Mouse (Mus musculus) heart, embryonic 15.5 days (tissue): ENCODE data around the gene Gtf3c2. TPM values are rescaled to one million over a fixed set of nuclear protein-coding genes. Genes with fewer than 3 reads are reported as not detected.

Experiments used
- ATAC-seq: fragments of 200-750 bp; cut with Nextera tagmentation; replicated peaks from 2 replicates; pipeline ENCODE4 v1.8.0; 2017; ENCODE audit warnings: low read depth, moderate TSS enrichment; ENCODE audit not compliant: insufficient number of reproducible peaks, insufficient read depth, low FRiP score
- H3K27ac ChIP-seq: fragments of 300-500 bp; sonication (generic); 2 replicates; pipeline ENCODE4 v1.5.1; 2015; ENCODE audit warnings: mild to moderate bottlenecking, inconsistent platforms
- H3K27me3 ChIP-seq: fragments of 300-500 bp; sonication (generic); 2 replicates; pipeline ENCODE4 v1.6.1; 2015; ENCODE audit warnings: inconsistent platforms
- H3K36me3 ChIP-seq: fragments of 300-500 bp; sonication (generic); 2 replicates; pipeline ENCODE4 v1.6.1; 2015; ENCODE audit warnings: mild to moderate bottlenecking, inconsistent platforms
- H3K4me1 ChIP-seq: fragments of 300-500 bp; sonication (generic); replicated peaks from 2 replicates; pipeline ENCODE4 v1.6.1; 2015; ENCODE audit warnings: inconsistent platforms
- H3K4me2 ChIP-seq: fragments of 300-500 bp; sonication (generic); 2 replicates; pipeline ENCODE4 v1.6.1; 2015; ENCODE audit warnings: inconsistent platforms, mild to moderate bottlenecking, moderate library complexity
- H3K4me3 ChIP-seq: fragments of 300-500 bp; sonication (generic); 2 replicates; pipeline ENCODE4 v1.5.1; 2015; ENCODE audit warnings: mild to moderate bottlenecking, inconsistent platforms
- H3K9ac ChIP-seq: fragments of 300-500 bp; sonication (generic); 2 replicates; pipeline ENCODE4 v1.6.1; 2015; ENCODE audit warnings: mild to moderate bottlenecking, inconsistent platforms
- H3K9me3 ChIP-seq: fragments of 300-500 bp; sonication (generic); replicated peaks from 2 replicates; pipeline ENCODE4 v1.6.1; 2016; ENCODE audit warnings: inconsistent platforms
- WGBS: fragments of 180-500 bp; shearing (Covaris S2); methylation state at CpG from one replicate; pipeline ENCODE4 v1.1.7; 2015; ENCODE audit warnings: mixed read lengths; 5-methylcytosine and 5-hydroxymethylcytosine counted together
- polyA plus RNA-seq: library from polyadenylated mRNA; unstranded; fragments of >200 nt; fragmentation: Nextera tagmentation; extraction: Ambion mirVana; gene quantifications from 2 replicates; pipeline ENCODE4 v1.2.1, GENCODE M21; 2015

The Gtf3c2 gene
- polyA plus RNA-seq, 1 experiment from 2014 or later: 37.2 TPM

DNA sequence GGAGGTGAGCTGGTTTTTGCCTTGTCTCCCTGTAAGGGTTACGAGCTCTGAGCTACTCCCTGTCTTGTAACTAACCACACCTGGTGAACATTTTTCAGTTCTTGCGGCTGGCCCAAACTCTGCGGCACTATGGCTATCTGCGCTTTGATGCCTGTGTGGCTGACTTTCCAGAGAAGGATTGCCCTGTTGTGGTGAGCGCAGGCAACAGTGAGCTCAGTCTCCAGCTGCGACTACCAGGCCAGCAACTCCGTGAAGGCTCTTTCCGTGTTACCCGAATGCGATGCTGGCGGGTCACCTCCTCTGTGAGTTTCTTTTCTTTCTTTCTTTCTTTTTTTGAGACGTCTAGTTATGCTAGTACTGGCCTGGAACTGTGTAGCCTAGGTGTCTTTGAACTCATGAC, 17.1 kb upstream of the Gtf3c2 start:
- no peak overlapping the region for H3K4me3 ChIP-seq
- H3K9ac ChIP-seq: no peak overlapping the region
- no peak for ATAC-seq
- no peak overlapping the region for H3K27ac ChIP-seq
- H3K4me2 ChIP-seq: no peak overlapping the region
- no peaks in the 10 kb centered on the region for H3K27me3 ChIP-seq
- peaks cover 32% of the 10 kb centered on the region for H3K4me1 ChIP-seq
- H3K9me3 ChIP-seq: no peaks in the 10 kb centered on the region; the same call in 1 of the 2 replicates
- WGBS: 93% methylated on average over 12 of the region's 12 CpGs
- H3K36me3 ChIP-seq: peaks cover 62% of the 10 kb centered on the region

DNA sequence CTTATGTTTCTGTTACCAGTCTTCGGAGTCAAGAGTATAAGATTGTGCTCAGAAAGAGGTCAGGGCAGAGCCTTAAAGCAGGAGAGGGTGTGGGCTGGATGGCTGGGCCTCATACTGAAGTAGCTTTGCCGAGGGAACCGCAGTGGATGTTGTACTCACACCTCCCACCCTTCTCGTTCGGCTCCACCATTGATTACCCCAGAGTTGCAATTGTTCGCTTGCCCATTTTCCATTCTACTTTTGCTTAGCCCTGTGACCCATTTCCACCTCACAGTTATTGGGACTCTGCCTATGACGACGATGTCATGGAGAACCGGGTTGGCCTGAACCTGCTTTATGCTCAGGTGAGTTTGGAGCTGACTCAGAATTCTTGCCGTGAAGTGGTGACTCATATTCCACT, 16.3 kb upstream of the Gtf3c2 start:
- no peaks in the 10 kb centered on the region; the same call in 1 of the 2 replicates for H3K9me3 ChIP-seq
- H3K4me1 ChIP-seq: peaks cover 38% of the 10 kb centered on the region
- no peak overlapping the region for H3K4me2 ChIP-seq
- H3K9ac ChIP-seq: no peak overlapping the region
- WGBS: 90% methylated on average over 10 of the region's 10 CpGs
- no peaks in the 10 kb centered on the region for H3K27me3 ChIP-seq
- no peak for ATAC-seq
- H3K36me3 ChIP-seq: peaks cover 64% of the 10 kb centered on the region
- H3K4me3 ChIP-seq: no peak overlapping the region
- H3K27ac ChIP-seq: no peak overlapping the region

DNA sequence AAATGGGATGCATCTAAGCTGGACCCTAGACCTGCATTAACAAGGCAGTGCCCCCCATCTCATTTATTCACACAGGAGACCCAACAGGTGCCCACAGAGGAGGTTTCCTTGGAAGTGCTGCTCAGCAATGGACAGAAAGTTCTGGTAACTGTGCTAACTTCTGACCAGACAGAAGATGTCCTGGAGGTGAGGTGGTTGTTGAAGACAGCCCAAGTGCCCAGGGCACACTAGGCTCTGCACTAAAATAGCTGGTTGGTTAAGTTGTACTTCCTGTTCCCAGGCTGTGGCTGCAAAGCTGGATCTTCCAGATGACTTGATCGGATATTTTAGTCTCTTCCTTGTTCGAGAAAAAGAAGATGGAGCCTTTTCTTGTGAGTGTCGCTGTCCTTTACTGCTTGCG, 15.7 kb upstream of the Gtf3c2 start:
- Histone ChIP-seq H3K27ac (no peak overlapping the region), H3K9ac (no peak overlapping the region), H3K36me3 (peaks cover 70% of the 10 kb centered on the region), H3K4me3 (no peak overlapping the region), H3K4me2 (no peak overlapping the region), H3K9me3 (no peaks in the 10 kb centered on the region; the same call in 1 of the 2 replicates), H3K4me1 (peaks cover 35% of the 10 kb centered on the region), H3K27me3 (no peaks in the 10 kb centered on the region)
- WGBS: 82% methylated on average over 4 of the region's 4 CpGs
- ATAC-seq: no peak

DNA sequence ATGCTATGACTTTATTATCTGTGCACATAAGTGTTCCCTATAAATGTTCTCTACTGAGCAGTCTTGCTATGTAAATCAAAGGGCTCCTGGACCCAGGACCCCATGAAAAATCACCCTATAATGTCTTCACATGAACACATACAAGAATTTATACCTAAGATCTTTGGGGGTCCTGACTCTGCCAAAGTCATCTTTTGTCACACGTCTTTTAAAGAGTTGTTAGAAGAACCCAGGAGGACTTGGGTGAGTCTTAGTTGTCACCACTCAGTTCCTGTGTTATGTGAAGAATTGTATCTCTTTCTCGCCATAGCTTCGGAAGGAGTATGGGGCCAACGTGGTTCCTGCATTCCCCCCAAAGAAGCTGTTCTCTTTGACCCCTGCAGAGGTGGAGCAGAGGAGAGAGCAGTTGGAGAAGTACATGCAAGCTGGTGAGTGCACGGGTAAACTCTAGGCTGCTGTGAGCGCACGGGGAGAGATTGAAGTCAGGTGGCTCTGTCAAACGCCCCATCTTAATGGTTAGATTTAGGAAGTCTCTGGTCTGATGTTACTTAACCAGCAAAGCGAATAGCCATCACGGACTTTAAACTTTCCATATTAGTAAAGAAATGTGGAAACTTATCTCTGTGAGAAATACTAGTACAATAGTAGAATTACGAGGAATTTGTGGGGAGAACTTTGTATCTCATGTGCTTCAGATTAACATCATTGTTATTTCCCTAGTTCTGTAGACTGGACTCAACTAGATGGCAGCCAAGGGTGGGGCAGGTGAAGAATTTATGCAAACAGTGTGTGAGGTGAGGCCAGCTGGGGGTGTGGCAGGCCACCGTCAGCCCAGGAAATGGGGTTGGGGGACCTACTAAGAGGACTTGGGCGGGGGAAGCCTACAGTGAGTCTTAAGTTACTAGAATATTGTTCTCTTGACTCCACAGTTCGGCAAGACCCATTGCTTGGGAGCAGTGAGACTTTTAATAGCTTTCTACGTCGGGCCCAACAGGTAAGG, 14.8 kb upstream of the Gtf3c2 start:
- WGBS: 90% methylated on average over 16 of the region's 16 CpGs
- Histone ChIP-seq H3K27ac (no peak overlapping the region), H3K9me3 (no peaks in the 10 kb centered on the region), H3K4me1 (peaks cover 26% of the 10 kb centered on the region), H3K9ac (no peak overlapping the region), H3K27me3 (no peaks in the 10 kb centered on the region), H3K36me3 (peaks cover 70% of the 10 kb centered on the region), H3K4me2 (peak overlapping the region; percentile 86), H3K4me3 (peak overlapping the region; percentile 88)
- no peak for ATAC-seq

GRCm38 (mm10) chr5:31193631-31194281, 13.8 kb upstream of the Gtf3c2 start:
- H3K27me3 ChIP-seq: no peaks in the 10 kb centered on the region

GRCm38 (mm10) chr5:31192939-31193630, 13.1 kb upstream of the Gtf3c2 start, which contains the start of the genes Snx17 and Eif2b4:
Gene Snx17 (plus strand): TSS chr5:31193227.
Gene Eif2b4 (minus strand): TSS chr5:31193430.
- Histone ChIP-seq H3K9ac (peak within 1 kb of the TSS; percentile 83), H3K9me3 (no peaks in the 10 kb centered on the region), H3K36me3 (peaks cover 66% of the 10 kb centered on the region), H3K4me1 (peaks cover 24% of the 10 kb centered on the region), H3K4me3 (peak within 1 kb of the TSS; percentile 88), H3K27me3 (no peaks in the 10 kb centered on the region), H3K27ac (peak within 1 kb of the TSS; percentile 92), H3K4me2 (peak within 1 kb of the TSS; percentile 86)
- WGBS: under 1% methylated on average over 48 of the region's 48 CpGs
- peak; percentile 96 for ATAC-seq

More at GRCm38 (mm10) chr5:31193631-31194281, 13.8 kb upstream of the Gtf3c2 start:
- ATAC-seq: no peak
- Histone ChIP-seq H3K36me3 (peaks cover 66% of the 10 kb centered on the region), H3K9ac (peak overlapping the region; percentile 83), H3K9me3 (no peaks in the 10 kb centered on the region), H3K4me3 (peak overlapping the region; percentile 88), H3K4me2 (peak overlapping the region; percentile 86), H3K4me1 (peaks cover 24% of the 10 kb centered on the region), H3K27ac (peak overlapping the region; percentile 90)
- 8% methylated on average over 25 of the region's 25 CpGs for WGBS

- Histone ChIP-seq H3K9ac (peak overlapping the region; percentile 80), H3K27ac (peak overlapping the region; percentile 92), H3K9me3 (no peaks in the 10 kb centered on the region), H3K4me3 (peak overlapping the region; percentile 88), H3K36me3 (peaks cover 66% of the 10 kb centered on the region), H3K4me1 (peaks cover 24% of the 10 kb centered on the region), H3K4me2 (peak overlapping the region; percentile 75), H3K27me3 (no peaks in the 10 kb centered on the region)
- ATAC-seq: peak; percentile 74
- WGBS: 11% methylated on average over 41 of the region's 42 CpGs
Observed at GRCm38 (mm10) chr5:31192045-31192938, 12.3 kb upstream of the Gtf3c2 start.

GRCm38 (mm10) chr5:31190201-31190600, 10.3 kb upstream of the Gtf3c2 start:
- H3K4me2 ChIP-seq: no peak overlapping the region
- no peak overlapping the region for H3K9ac ChIP-seq
- H3K27me3 ChIP-seq: no peaks in the 10 kb centered on the region
- H3K27ac ChIP-seq: no peak overlapping the region
- no peak for ATAC-seq
- peaks cover 55% of the 10 kb centered on the region for H3K36me3 ChIP-seq
- H3K9me3 ChIP-seq: no peaks in the 10 kb centered on the region
- peaks cover 24% of the 10 kb centered on the region for H3K4me1 ChIP-seq
- H3K4me3 ChIP-seq: no peak overlapping the region
- WGBS: 87% methylated on average over 9 of the region's 9 CpGs

DNA sequence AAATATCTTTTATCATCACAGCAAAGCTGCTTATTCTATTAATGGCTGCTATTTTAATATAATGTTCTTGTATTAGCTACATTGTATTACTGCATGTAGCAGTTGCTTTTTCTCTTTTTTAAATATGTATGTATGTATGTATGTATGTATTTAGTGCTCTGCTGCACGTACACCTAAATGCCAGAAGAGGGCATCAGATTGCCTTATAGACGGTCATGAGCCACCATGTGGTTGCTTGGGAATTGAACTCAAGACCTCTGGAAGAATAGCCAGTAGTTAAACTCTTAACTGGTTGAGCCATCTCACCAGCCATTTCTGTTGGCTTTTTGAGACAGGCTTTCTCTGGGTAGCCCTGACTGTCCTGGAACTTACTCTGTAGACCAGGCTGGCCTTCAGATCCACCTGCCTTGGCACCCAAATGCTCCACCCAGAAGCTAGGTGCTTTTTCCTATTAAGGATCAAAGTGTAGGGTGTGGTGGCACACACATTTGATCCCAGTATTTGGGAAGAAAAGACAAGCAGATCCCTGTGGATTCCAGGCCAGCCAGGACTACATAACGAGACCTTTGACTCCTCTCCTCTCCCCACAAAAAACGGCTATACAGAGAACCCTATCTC, 8.4 kb upstream of the Gtf3c2 start:
- WGBS: 76% methylated on average over 4 of the region's 4 CpGs
- no peak for ATAC-seq

DNA sequence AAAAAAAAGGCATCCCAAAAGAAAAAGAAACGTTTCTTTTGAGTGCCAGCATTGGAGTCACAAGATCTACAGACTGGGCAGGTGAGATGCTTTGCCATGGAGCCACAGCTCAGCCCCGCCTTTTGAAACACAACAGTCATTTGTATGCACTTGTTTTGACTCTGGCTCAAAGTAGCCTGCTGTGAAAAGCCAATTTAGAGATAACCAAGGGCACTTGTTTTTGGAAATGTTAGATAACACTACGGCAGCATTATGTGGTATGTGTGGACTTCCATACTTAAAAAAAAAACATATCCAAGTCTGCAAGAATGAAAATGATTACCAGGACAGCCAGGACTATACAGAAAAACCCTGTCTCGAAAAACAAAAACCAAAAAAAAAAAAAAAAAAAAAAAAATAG, 3.7 kb upstream of the Gtf3c2 start:
- Histone ChIP-seq H3K4me1 (peaks cover 11% of the 10 kb centered on the region), H3K9ac (no peak overlapping the region), H3K4me3 (no peak overlapping the region), H3K9me3 (no peaks in the 10 kb centered on the region), H3K36me3 (peaks cover 23% of the 10 kb centered on the region), H3K27me3 (no peaks in the 10 kb centered on the region), H3K27ac (no peak overlapping the region), H3K4me2 (no peak overlapping the region)
- no peak for ATAC-seq
- WGBS: 40% methylated on average over 4 of the region's 4 CpGs

More for the DNA sequence above, 8.4 kb upstream of the Gtf3c2 start:
- Histone ChIP-seq H3K4me2 (no peak overlapping the region), H3K9ac (no peak overlapping the region), H3K4me1 (peaks cover 12% of the 10 kb centered on the region), H3K4me3 (no peak overlapping the region), H3K9me3 (no peaks in the 10 kb centered on the region), H3K36me3 (peaks cover 47% of the 10 kb centered on the region), H3K27ac (no peak overlapping the region), H3K27me3 (no peaks in the 10 kb centered on the region)
